7 mouse cellular contexts compared by ENCODE assay signal in the genomic region with DNA sequence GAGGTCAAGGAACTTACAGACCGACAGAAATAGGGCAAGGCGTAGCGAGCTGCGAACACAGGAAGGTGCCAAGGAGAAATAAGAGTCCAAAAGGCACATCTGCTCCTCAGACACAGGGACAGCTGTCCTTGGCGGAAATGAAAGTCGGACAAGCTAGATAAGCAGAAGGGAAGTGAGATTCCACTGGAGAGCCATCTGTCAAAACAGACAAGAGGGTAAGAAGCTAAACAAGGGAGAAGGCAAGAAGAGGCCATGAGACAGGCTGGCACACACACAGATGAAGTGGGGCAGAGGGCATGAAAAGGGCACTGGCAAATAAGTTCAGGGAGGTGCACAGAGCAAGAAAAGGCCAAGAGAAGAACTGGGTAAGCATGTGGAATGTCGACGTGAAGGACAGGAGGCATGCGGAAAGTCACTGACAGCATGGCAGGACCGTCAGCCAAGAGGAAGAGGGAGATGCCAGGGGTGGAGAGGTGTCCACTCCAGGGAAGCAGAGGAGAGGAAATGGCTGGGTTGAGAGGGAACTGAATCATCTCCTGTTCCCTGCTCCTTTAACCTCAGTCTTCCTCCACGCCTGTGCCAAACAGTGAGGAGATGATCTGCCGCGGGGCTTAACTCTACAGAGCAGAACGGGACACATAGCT.
A peak's percentile ranks its signal among the peaks of the same experiment; 100 is the strongest.
DNase-seq lines count a peak whose midpoint lies in the region; TF ChIP-seq lines count a peak whose summit lies in the region.

No protein-coding gene starts in this region.

- no peaks in the 10 kb centered on the region for H3K27me3 ChIP-seq in kidney, adult 2 months (replicated peaks; ENCODE audit: control insufficient read depth, insufficient read depth, low read length)
- no peaks in the 10 kb centered on the region for H3K27me3 ChIP-seq in forebrain, embryonic 10.5 days (ENCODE audit: poor library complexity, severe bottlenecking)

- peak; percentile 8 for DNase-seq in ovary, postnatal 36 days (ENCODE audit: low spot score)
- DNase-seq in ovary, postnatal 10 days (ENCODE audit: low spot score) = no peak
- DNase-seq in embryo, embryonic 9.5 days (ENCODE audit: extremely low spot score) = peak; percentile 8
- peak; percentile 76 for DNase-seq in kidney, adult 2 months
- peak; percentile 40 for DNase-seq in lung, postnatal 10 days
- DNase-seq in forebrain, embryonic 10.5 days (ENCODE audit: extremely low spot score, low spot score) = no peak
- no peak for DNase-seq in frontal cortex, postnatal 25 days (ENCODE audit: low spot score in 2 of 2)

- H3K27ac ChIP-seq in kidney, adult 2 months (ENCODE audit: insufficient read depth, low read depth, low read length) = peak overlapping the region; percentile 45
- no peak overlapping the region for H3K27ac ChIP-seq in forebrain, embryonic 10.5 days

- 48% methylated on average over 14 of the region's 14 CpGs for WGBS in kidney, adult 2 months
- WGBS in forebrain, embryonic 10.5 days = 81% methylated on average over 14 of the region's 14 CpGs

- TF ChIP-seq POLR2A in kidney, adult 2 months (IDR thresholded peaks at IDR 0.05; ENCODE audit: low read depth, low read length) = no peak

- H3K4me3 ChIP-seq in kidney, adult 2 months (ENCODE audit: insufficient read depth, low read depth, low read length) = no peak overlapping the region
- no peak overlapping the region for H3K4me3 ChIP-seq in forebrain, embryonic 10.5 days

- TF ChIP-seq CTCF in kidney, adult 2 months (conservative IDR thresholded peaks at IDR 0.05; ENCODE audit: insufficient read depth, insufficient read length, low read depth, low read length) = no peak

- no peaks in the 10 kb centered on the region for H3K9me3 ChIP-seq in forebrain, embryonic 10.5 days

- H3K4me1 ChIP-seq in kidney, adult 2 months (ENCODE audit: control insufficient read depth, insufficient read depth, low read length) = no peaks in the 10 kb centered on the region
- no peaks in the 10 kb centered on the region for H3K4me1 ChIP-seq in forebrain, embryonic 10.5 days

- H3K36me3 ChIP-seq in kidney, adult 2 months (ENCODE audit: control insufficient read depth, insufficient read depth, low read length) = no peaks in the 10 kb centered on the region
- no peaks in the 10 kb centered on the region for H3K36me3 ChIP-seq in forebrain, embryonic 10.5 days (replicated peaks)

Comparison
In these comparisons a context has a peak if more than half of its experiments do, and no peak if none do; other contexts are left out.
1. DNase-seq: peak in ovary, postnatal 36 days (single experiment), embryo, embryonic 9.5 days (single experiment), kidney, adult 2 months (single experiment) and lung, postnatal 10 days (single experiment); none in ovary, postnatal 10 days (single experiment), forebrain, embryonic 10.5 days (single experiment) and frontal cortex, postnatal 25 days (0 of 2).